Mouse (Mus musculus): ENCODE measurements around the gene Ap2a2.
"Not testable (repeated sequence)": the region's sequence is repeated elsewhere in the genome, so short reads cannot be mapped to it uniquely, and the experiment has no call there.

Gene Ap2a2

DNA sequence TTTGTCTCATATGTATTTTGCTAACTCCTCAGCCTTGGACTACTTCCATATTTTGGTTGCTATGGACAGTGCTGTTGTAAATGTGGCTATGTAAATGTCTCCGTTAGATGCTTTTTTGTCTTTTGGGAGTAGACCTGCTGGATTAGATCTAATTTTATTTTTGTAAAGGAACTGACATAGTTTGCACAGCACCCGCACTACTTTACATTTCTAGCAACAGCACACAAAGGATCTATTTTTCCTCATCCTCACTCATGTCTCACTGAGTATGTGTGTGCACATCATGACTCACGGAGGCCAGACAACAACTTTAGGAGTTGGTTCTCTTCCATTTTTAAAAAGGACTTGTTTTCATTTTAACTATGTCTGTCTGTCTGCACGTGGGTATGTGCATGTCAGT, 45.7 kb downstream of the Ap2a2 start:
- DNase-seq (ENCODE audit: low read depth, low spot score), result no peak
- Histone ChIP-seq H3K27me3 (ENCODE audit: control insufficient read depth, insufficient read depth, low read length, poor library complexity, severe bottlenecking) (no peaks in the 10 kb centered on the region), H3K36me3 (ENCODE audit: control insufficient read depth, insufficient read depth, low read length, poor library complexity, severe bottlenecking) (peaks cover 3% of the 10 kb centered on the region; the same call in 1 of the 2 replicates)

DNA sequence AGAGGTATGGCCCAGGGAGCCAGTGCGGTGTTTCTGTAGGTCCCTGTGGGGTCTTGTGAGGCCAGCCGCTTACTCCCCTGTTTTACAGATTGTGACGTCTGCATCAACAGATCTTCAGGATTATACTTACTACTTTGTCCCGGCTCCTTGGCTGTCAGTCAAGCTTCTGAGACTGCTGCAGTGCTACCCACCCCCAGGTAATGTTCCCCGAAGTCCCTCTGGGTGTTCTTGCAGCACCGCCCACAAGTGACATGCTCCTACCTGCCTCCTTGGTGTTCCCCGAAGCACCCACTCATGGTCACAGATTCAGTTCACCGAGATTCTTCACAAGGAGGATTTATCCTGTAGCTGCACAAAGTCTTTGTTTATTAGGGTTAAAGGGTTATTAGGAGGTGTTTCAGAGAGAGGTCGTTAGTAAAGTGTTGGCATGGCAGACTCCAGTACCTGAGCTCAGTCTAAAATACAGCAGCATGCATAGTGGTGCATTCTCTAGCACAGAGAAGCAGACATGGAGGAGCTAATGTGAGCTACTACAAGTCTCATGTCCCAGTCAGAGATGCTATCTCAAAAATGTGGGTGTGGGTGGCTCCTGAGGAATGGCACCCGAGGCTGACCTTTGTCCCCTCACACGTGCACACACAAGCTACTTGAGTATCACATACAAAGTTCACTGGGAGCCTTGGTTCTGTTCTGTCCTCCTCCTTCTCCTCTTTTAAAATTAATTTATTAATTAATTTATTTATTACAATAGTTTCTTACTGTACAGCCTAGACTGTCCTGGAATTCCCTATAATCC, 47.9 kb downstream of the Ap2a2 start:
- no peak for DNase-seq (ENCODE audit: low read depth, low spot score)
- peaks cover 5% of the 10 kb centered on the region for H3K36me3 ChIP-seq (ENCODE audit: control insufficient read depth, insufficient read depth, low read length, poor library complexity, severe bottlenecking)
- no peaks in the 10 kb centered on the region for H3K27me3 ChIP-seq (ENCODE audit: control insufficient read depth, insufficient read depth, low read length, poor library complexity, severe bottlenecking)

DNA sequence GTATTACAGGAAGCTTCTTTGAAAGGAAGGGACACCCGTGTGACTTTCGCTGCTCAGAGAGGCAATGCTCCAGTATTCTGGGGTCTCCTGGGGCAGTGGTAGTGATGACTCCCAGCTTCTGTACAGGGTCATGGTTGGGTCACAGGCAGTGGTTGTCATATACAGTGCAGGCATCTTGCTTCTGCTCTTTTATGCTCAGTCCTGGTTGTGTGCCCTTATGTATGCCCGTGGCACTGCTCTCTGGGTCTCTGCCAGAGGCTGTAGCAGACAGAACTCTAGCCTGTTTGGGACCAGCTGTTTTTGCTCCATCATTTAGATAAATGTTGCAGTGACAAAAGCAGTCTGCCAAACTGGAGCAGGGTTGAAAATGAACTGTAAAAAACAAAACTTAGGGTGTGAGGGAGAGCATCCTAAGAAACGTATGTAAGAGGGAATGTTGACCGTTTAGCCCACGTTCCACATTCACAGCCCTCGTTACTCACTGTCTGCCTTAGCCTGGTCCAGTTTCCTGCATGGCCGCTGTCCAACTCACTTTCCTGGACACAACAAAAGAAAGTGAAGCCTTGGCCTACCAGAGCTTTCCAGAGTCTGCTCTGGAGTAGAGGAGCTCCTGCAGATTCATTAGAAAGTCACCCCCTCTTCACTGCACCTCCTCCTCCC, 49.9 kb downstream of the Ap2a2 start:
- DNase-seq (ENCODE audit: low read depth, low spot score), result no peak
- Histone ChIP-seq H3K36me3 (ENCODE audit: control insufficient read depth, insufficient read depth, low read length, poor library complexity, severe bottlenecking) (peaks cover 5% of the 10 kb centered on the region), H3K27me3 (ENCODE audit: control insufficient read depth, insufficient read depth, low read length, poor library complexity, severe bottlenecking) (no peaks in the 10 kb centered on the region)

DNA sequence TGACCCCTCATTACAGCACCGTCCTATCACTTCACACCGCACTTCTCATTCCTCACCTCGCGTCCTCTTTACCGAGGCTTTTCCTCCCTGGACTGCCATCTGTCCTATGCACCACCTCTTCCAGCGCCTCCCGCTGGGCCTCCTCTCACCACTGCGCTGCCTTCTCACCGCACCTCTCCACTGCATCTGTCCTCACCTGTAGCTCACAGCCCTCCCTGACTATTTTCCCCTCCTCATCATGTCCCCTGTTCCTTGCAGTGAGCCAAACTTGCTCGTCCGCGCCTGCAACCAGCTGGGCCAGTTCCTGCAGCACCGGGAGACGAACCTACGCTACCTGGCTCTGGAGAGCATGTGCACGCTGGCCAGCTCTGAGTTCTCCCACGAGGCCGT, 50.4 kb downstream of the Ap2a2 start:
- Histone ChIP-seq H3K27me3 (ENCODE audit: control insufficient read depth, insufficient read depth, low read length, poor library complexity, severe bottlenecking) (no peaks in the 10 kb centered on the region), H3K36me3 (ENCODE audit: control insufficient read depth, insufficient read depth, low read length, poor library complexity, severe bottlenecking) (peaks cover 5% of the 10 kb centered on the region)
- DNase-seq (ENCODE audit: low read depth, low spot score), result no peak

DNA sequence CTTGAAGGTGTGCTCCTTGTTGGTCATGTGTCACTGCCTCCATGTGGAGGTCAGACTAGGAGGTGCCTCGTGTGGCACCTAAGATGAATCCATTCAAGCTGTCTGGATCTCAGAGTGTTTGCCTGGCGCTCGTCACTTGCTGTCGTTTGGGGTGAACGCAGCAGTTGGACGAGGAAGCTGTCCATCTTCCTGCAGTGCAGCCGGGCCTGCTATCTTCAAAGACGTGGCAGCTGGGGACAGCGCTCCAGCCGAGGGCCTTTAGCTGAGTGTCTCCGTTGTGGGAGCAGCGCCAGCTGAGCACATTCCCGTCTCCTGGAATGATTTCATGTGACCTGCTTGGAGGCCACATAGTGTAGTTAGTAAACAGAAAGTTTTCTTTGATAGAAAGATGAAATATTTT, 50.8 kb downstream of the Ap2a2 start:
- no peak for DNase-seq (ENCODE audit: low read depth, low spot score)
- peaks cover 5% of the 10 kb centered on the region for H3K36me3 ChIP-seq (ENCODE audit: control insufficient read depth, insufficient read depth, low read length, poor library complexity, severe bottlenecking)
- H3K27me3 ChIP-seq (ENCODE audit: control insufficient read depth, insufficient read depth, low read length, poor library complexity, severe bottlenecking), result no peaks in the 10 kb centered on the region

DNA sequence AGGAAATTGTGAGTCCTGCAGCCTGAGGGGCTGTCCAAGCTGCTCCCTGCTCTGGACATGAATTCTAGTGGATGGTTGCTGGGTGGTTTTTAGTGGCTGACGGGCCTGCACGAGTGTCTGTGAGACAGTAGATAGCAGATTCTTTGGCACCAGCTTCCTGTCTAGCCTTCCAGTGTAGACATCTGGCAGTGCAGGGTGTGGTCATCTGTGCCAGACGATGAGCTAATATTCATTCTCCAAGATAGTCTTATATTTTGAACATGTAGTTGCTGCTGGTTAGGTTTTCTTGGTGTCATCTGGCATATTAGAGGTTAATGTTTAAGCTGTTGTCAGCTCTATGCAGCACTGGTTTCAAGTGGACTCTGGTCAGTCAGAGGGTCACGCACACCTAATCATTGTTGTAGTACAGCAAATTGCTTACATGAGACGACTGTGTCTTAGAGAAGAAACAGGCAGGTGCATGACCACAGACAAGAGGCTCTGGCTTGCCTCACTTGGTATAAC, 52.4 kb downstream of the Ap2a2 start:
- Histone ChIP-seq H3K27me3 (ENCODE audit: control insufficient read depth, insufficient read depth, low read length, poor library complexity, severe bottlenecking) (no peaks in the 10 kb centered on the region), H3K36me3 (ENCODE audit: control insufficient read depth, insufficient read depth, low read length, poor library complexity, severe bottlenecking) (peaks cover 5% of the 10 kb centered on the region; the same call in 1 of the 2 replicates)
- no peak for DNase-seq (ENCODE audit: low read depth, low spot score)

DNA sequence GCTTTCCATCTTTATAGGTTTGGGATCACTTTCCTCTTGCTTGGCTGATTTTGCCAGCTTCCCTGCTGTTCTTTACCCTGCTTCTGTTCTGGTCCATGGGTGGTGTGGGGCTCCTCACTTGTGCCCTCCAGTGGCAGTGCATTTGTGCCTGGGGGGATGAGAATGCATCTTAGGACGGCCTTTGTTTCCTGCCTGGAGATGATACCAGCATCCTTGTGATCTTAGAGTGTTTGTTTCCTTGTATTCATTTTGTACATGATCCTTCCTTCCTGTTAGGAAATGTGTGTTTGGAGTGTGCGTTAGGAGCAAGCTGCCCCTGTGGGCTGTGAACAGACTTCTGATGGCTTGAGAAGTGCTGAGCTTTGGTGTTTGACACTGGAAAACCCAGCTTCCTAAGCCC, 62.2 kb downstream of the Ap2a2 start:
- no peak for DNase-seq (ENCODE audit: low read depth, low spot score)
- no peaks in the 10 kb centered on the region for H3K27me3 ChIP-seq (ENCODE audit: control insufficient read depth, insufficient read depth, low read length, poor library complexity, severe bottlenecking)

DNA sequence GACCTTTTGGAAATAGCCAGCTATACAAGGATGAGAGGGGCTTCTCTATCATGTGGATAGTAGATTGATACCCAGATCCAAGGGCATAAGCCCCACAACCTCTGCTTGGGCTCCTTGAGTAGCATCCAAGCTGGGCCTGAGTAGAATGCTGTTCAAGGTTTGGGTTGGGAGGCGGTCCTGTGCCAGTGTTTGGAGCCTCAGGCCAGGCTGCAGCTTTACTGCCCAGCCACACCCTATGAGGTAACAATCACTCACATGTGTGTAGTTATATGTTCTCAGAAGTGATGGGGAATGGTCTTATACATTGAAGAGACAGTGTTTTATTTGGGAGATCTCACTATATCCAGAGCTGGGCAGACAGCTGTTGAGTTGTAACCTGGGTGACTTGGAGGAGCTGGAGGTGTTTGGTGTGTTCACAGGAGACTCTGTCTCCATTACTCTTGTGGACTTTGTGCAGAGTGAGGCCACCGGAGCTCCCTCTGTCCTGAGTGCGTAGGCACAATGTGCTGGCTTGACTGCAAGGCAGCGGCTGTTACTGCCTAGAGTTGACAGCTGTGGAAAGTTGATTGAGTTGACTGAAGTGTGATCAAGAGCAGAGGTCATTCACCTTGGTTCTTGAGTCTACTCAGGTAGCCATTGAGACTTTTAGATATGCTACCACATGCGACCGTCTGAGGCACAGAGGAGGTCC, 63.3 kb downstream of the Ap2a2 start:
- H3K27me3 ChIP-seq (ENCODE audit: control insufficient read depth, insufficient read depth, low read length, poor library complexity, severe bottlenecking), result no peaks in the 10 kb centered on the region
- H3K36me3 ChIP-seq (ENCODE audit: control insufficient read depth, insufficient read depth, low read length, poor library complexity, severe bottlenecking), result peaks cover 3% of the 10 kb centered on the region
- DNase-seq (ENCODE audit: low read depth, low spot score), result no peak

More for the DNA sequence above, 62.2 kb downstream of the Ap2a2 start:
- peaks cover 3% of the 10 kb centered on the region for H3K36me3 ChIP-seq (ENCODE audit: control insufficient read depth, insufficient read depth, low read length, poor library complexity, severe bottlenecking)

DNA sequence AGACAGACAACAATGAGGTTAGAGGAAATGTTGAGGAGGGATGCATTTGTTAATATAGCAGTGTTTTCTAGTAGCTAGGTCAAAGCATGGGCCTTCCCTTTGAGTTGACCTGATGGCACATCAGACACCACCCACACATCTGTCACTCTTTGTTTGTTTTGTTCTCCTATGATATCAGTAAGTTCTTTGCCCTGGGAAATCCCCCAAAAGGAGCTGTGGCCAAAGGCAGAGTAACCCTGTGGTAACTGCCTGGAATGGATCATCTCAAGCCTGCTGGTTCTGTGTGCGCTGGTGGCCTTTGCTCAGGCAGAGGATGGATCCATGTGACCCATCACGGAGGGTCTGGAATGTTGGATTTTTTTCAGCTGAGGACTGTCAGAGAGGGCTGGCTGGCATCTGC, 66.0 kb downstream of the Ap2a2 start:
- DNase-seq (ENCODE audit: low read depth, low spot score), result no peak
- Histone ChIP-seq H3K27me3 (ENCODE audit: control insufficient read depth, insufficient read depth, low read length, poor library complexity, severe bottlenecking) (no peaks in the 10 kb centered on the region), H3K36me3 (ENCODE audit: control insufficient read depth, insufficient read depth, low read length, poor library complexity, severe bottlenecking) (peaks cover 5% of the 10 kb centered on the region)

DNA sequence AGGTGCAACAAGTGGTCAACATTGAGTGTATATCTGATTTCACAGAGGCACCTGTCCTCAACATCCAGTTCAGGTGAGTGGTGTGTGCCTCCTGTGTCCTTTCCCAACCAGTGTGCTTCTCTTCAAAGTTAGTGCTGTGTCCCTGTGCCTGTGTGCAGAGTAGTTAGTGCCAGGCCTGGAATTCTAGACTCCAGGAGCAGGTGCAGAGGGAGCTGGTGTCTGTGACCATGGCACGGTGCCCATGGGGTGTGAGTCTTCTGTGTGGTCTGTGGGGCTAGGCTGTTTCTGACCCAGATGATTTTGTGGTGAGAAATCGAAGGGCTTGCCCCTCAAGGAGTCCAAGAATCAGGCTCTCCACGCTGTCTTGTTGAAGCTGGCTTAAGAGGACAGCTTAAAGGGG, 67.3 kb downstream of the Ap2a2 start:
- H3K27me3 ChIP-seq (ENCODE audit: control insufficient read depth, insufficient read depth, low read length, poor library complexity, severe bottlenecking), result no peaks in the 10 kb centered on the region
- DNase-seq (ENCODE audit: low read depth, low spot score), result no peak
- peaks cover 5% of the 10 kb centered on the region for H3K36me3 ChIP-seq (ENCODE audit: control insufficient read depth, insufficient read depth, low read length, poor library complexity, severe bottlenecking)

DNA sequence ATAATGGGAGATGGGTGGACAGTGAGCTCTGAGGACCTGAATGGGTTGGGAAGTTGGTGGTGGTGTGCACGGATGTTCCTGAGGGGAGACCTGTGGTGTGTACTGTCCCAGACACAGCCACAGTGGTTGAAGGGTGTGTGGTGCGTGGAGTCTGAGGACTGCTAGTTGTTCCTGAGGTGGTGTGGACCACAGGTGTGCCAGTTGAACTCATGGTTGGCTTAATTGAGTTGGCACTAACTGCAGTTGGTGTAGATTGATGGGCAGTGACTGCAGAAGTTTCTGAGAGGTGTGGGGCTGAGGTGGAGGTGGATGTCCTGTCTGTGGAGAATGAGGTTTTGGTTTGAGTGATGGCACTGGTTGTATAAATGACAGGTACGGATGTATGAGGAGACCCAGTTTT, 76.1 kb downstream of the Ap2a2 start:
- H3K27me3 ChIP-seq (ENCODE audit: control insufficient read depth, insufficient read depth, low read length, poor library complexity, severe bottlenecking); DNase-seq (ENCODE audit: low read depth, low spot score); H3K36me3 ChIP-seq (ENCODE audit: control insufficient read depth, insufficient read depth, low read length, poor library complexity, severe bottlenecking): not testable (repeated sequence)

DNA sequence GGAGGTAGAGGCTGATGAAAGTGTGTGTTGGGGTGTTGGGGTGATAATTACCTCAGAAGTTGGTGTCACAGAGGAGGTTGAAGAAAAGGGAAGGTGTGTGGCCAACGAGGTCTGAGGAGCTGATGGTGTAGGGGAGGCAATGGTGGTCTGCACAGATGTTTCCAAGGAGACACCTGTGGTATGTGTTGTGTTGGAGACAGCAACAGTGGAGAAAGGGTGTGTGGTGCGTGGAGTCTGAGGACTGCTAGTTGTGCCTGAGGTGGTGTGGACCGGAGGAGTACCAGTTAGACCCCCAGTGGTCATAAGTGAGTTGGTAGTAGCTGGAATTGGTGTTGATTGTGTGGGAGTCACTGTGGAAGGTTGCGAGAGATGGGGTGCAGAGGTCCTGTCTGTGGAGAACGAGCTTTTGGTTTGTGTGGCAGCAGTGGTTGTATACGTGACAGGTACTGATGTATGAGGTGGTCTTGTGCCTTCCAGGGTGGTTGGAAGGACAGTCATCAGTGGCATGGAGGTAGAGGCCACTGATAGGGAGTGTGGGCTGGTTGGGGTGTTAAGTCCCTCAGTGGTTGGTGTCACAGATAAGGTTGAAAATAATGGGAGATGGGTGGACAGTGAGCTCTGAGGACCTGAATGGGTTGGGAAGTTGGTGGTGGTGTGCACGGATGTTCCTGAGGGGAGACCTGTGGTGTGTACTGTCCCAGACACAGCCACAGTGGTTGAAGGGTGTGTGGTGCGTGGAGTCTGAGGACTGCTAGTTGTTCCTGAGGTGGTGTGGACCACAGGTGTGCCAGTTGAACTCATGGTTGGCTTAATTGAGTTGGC, 76.8 kb downstream of the Ap2a2 start:
- peak; percentile 15 for DNase-seq (ENCODE audit: low read depth, low spot score)
- H3K36me3 ChIP-seq (ENCODE audit: control insufficient read depth, insufficient read depth, low read length, poor library complexity, severe bottlenecking); H3K27me3 ChIP-seq (ENCODE audit: control insufficient read depth, insufficient read depth, low read length, poor library complexity, severe bottlenecking): not testable (repeated sequence)

DNA sequence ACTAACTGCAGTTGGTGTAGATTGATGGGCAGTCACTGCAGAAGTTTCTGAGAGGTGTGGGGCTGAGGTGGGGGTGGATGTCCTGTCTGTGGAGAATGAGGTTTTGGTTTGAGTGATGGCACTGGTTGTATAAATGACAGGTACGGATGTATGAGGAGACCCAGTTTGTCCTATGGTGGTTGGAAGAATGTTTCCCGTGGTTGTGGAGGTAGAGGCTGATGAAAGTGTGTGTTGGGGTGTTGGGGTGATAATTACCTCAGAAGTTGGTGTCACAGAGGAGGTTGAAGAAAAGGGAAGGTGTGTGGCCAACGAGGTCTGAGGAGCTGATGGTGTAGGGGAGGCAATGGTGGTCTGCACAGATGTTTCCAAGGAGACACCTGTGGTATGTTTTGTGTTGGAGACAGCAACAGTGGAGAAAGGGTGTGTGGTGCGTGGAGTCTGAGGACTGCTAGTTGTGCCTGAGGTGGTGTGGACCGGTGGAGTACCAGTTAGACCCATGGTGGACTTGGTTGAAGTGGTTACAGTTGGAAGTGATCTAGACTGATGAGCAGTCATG, 77.4 kb downstream of the Ap2a2 start:
- not testable (repeated sequence) for H3K36me3 ChIP-seq (ENCODE audit: control insufficient read depth, insufficient read depth, low read length, poor library complexity, severe bottlenecking); H3K27me3 ChIP-seq (ENCODE audit: control insufficient read depth, insufficient read depth, low read length, poor library complexity, severe bottlenecking); DNase-seq (ENCODE audit: low read depth, low spot score)

DNA sequence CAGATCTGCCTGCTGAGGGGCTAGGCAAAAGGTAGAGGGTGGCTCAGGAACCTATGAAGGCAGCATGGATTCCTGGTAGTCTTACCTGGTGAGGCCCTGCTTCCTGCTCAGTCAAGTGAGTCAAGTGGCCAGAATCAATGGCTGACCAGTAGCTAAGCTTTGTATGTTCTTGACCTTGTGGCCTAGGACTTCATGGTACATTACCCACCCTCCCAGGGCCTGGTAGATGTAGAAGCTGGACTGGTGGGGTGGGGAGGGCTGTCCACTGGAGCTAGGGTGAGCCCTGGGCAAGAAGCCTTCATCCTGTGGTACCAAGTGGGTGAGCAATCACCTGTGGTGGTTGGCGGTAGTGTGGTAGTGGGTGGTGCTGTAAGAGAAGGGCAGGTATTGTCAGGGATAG, 80.4 kb downstream of the Ap2a2 start:
- DNase-seq (ENCODE audit: low read depth, low spot score), result no peak
- no peaks in the 10 kb centered on the region for H3K27me3 ChIP-seq (ENCODE audit: control insufficient read depth, insufficient read depth, low read length, poor library complexity, severe bottlenecking)
- H3K36me3 ChIP-seq (ENCODE audit: control insufficient read depth, insufficient read depth, low read length, poor library complexity, severe bottlenecking), result no peaks in the 10 kb centered on the region

Measured in splenic B cell, adult 2 months (primary cell).